Mouse (Mus musculus) C2C12 (cell line): ENCODE measurements at regions not wholly inside any gene's neighbourhood (a gene's known extent, or its start where the extent isn't known, plus 50 kb on each side); places are given as distances from the start of the nearest gene placed in this dataset.

Experiments
- CTCF ChIP-seq: IDR thresholded peaks from one replicate; pipeline ENCODE4 v1.5.1; 2011; ENCODE audit not compliant: control insufficient read depth, insufficient read depth, insufficient read length
- MAX ChIP-seq: IDR thresholded peaks from one replicate; pipeline ENCODE4 v1.6.1; 2011; ENCODE audit warnings: mild to moderate bottlenecking, control low read depth
- USF1 ChIP-seq: IDR thresholded peaks from one replicate; pipeline ENCODE4 v1.6.1; 2011; ENCODE audit warnings: low read depth, mild to moderate bottlenecking, control low read depth, moderate library complexity

DNA sequence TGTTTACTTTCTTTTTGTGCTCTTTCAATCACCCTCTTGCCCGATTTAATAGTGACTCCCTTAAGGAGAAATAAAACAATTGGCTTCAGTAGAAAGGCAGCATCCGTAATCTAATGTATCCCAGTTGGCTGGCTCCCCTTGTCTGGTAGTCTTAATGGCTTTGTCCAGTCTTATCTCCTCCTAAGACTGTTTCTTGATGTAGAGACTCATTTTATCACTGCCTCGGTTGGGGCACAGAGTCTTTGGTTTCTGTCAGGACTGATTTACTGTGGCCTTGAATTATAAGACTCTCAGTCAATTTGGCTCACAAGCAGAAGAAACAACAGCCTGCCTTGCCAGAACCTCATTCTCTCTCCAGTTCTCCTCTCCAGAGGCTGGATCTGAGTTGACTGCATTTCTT, 487.5 kb upstream of the Syt1 start:
- TF ChIP-seq CTCF, result no peak
- TF ChIP-seq MAX, result no peak
- no peak for TF ChIP-seq USF1
